Mouse (Mus musculus) ES-Bruce4 (cell line): ENCODE results near the gene Mypn.

Experiments used
- CTCF ChIP-seq: IDR thresholded peaks from one replicate; pipeline ENCODE4 v1.8.1; 2011; ENCODE audit warnings: low read depth, low read length
- EP300 ChIP-seq: IDR thresholded peaks from 2 replicates; pipeline ENCODE4 v1.6.1; 2011; ENCODE audit warnings: low read depth, low read length; ENCODE audit not compliant: insufficient read depth
- POLR2A ChIP-seq: IDR thresholded peaks from one replicate; pipeline ENCODE4 v1.8.1; 2011; ENCODE audit warnings: low read length; ENCODE audit not compliant: insufficient read depth

GRCm38 (mm10) chr10:63192276-63192675, 11.5 kb downstream of the Mypn start:
- TF ChIP-seq CTCF (no peak), POLR2A (no peak), EP300 (no peak)
